Mouse (Mus musculus) heart, embryonic 12.5 days (tissue): ENCODE measurements at regions not wholly inside any gene's neighbourhood (a gene's known extent, or its start where the extent isn't known, plus 50 kb on each side); places are given as distances from the start of the nearest gene placed in this dataset.

Experiments used
- ATAC-seq: fragments of 200-750 bp; cut with Nextera tagmentation; 2 replicates; pipeline ENCODE4 v1.8.0; 2017; ENCODE audit warnings: moderate TSS enrichment, moderate library complexity; ENCODE audit not compliant: insufficient number of reproducible peaks, low FRiP score
- H3K27ac ChIP-seq: fragments of 300-500 bp; sonication (generic); 2 replicates; pipeline ENCODE4 v1.5.1; 2016; ENCODE audit warnings: mild to moderate bottlenecking, moderate library complexity; ENCODE audit not compliant: poor library complexity, severe bottlenecking
- H3K27me3 ChIP-seq: fragments of 300-500 bp; sonication (generic); replicated peaks from 2 replicates; pipeline ENCODE4 v1.6.1; 2016; ENCODE audit warnings: mild to moderate bottlenecking, moderate library complexity
- H3K36me3 ChIP-seq: fragments of 300-500 bp; sonication (generic); 2 replicates; pipeline ENCODE4 v1.6.1; 2016; ENCODE audit warnings: mild to moderate bottlenecking, moderate library complexity
- H3K4me1 ChIP-seq: fragments of 300-500 bp; sonication (generic); replicated peaks from 2 replicates; pipeline ENCODE4 v1.6.1; 2016; ENCODE audit warnings: mild to moderate bottlenecking
- H3K4me2 ChIP-seq: fragments of 300-500 bp; sonication (generic); 2 replicates; pipeline ENCODE4 v1.6.1; 2016; ENCODE audit warnings: mild to moderate bottlenecking, moderate library complexity
- H3K4me3 ChIP-seq: fragments of 300-500 bp; sonication (generic); 2 replicates; pipeline ENCODE4 v1.5.1; 2016; ENCODE audit warnings: mild to moderate bottlenecking
- H3K9ac ChIP-seq: fragments of 300-500 bp; sonication (generic); 2 replicates; pipeline ENCODE4 v1.6.1; 2016; ENCODE audit warnings: mild to moderate bottlenecking, moderate library complexity
- H3K9me3 ChIP-seq: fragments of 300-500 bp; sonication (generic); replicated peaks from 2 replicates; pipeline ENCODE4 v1.6.1; 2016; ENCODE audit warnings: mild to moderate bottlenecking, moderate library complexity
- WGBS: fragments of 180-500 bp; shearing (Covaris S2); methylation state at CpG from one replicate; pipeline ENCODE4 v1.1.7; 2016; 5-methylcytosine and 5-hydroxymethylcytosine counted together

DNA sequence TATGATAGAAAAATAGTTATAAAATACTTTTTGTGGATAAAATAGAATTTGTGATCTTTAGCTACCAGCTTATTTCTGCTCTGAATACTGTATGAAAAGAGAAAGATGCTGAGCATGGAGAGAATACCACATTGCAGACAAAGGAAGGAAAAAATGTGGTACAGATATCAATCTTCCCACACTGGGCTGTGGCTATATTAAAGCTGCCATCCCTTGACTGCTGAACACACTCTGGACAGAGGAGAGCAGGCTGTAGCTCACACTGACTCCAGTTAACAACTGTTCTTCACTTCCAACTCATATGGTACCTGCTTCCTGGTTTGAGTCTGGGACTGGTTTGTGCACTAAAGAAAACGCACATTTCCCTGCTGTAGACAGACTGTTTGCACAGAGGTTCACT, 76.7 kb upstream of the Try4 start:
- Histone ChIP-seq H3K4me1 (no peaks in the 10 kb centered on the region), H3K27me3 (no peaks in the 10 kb centered on the region), H3K4me2 (no peak overlapping the region), H3K4me3 (no peak overlapping the region), H3K9me3 (no peaks in the 10 kb centered on the region), H3K36me3 (no peaks in the 10 kb centered on the region), H3K27ac (no peak overlapping the region), H3K9ac (no peak overlapping the region)
- 60% methylated on average over 1 of the region's 1 CpGs for WGBS
- no peak for ATAC-seq

DNA sequence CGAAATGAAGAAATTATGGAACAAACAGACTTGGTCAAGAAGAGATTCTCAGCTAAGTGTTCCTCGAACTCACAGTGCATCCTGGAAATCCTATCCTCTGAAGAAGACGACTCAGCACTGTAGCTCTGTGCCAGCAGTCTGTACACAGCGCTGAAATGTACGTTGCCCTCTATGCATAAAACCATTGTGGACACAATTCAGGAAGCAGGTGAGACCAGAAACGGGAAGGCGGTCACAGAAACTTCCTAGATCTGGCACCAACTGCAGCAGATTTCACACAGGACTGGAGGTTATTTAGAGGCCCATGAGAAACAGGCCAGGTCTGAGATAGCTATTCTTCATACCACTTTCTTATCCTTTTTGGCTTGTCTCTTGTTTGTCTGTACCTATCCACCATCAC, 83.7 kb upstream of the Try4 start:
- no peaks in the 10 kb centered on the region for H3K36me3 ChIP-seq
- H3K4me1 ChIP-seq: no peaks in the 10 kb centered on the region
- WGBS: 79% methylated on average over 7 of the region's 7 CpGs
- no peak overlapping the region for H3K27ac ChIP-seq
- no peak overlapping the region for H3K4me3 ChIP-seq
- no peak overlapping the region for H3K9ac ChIP-seq
- no peak for ATAC-seq
- peaks cover 3% of the 10 kb centered on the region; the same call in 1 of the 2 replicates for H3K9me3 ChIP-seq
- H3K4me2 ChIP-seq: no peak overlapping the region
- no peaks in the 10 kb centered on the region for H3K27me3 ChIP-seq

DNA sequence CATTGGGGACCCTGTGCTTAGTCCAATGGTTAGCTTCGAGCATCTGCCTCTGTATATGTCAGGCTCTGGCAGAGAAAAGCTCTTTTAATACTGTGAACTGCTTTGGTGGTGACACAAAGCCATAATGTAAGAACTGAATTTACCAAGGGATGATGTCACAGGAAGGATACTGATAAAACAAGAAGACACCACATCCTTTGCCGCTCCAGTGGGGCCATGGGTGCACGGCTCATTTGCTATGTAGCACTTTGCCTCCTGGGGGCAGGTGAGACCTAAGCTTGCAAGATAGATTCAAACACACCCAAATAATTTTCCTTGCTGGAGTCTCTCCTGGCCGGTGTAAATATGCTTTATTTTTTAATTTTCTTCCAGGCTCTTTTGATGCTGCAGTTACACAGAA, 86.2 kb upstream of the Try4 start:
- H3K27me3 ChIP-seq: no peaks in the 10 kb centered on the region
- H3K9me3 ChIP-seq: peaks cover 3% of the 10 kb centered on the region; the same call in 1 of the 2 replicates
- WGBS: 74% methylated on average over 4 of the region's 4 CpGs
- no peaks in the 10 kb centered on the region for H3K36me3 ChIP-seq
- H3K4me1 ChIP-seq: no peaks in the 10 kb centered on the region
- H3K27ac ChIP-seq: no peak overlapping the region
- no peak overlapping the region for H3K9ac ChIP-seq
- H3K4me2 ChIP-seq: no peak overlapping the region
- no peak overlapping the region for H3K4me3 ChIP-seq
- ATAC-seq: no peak

DNA sequence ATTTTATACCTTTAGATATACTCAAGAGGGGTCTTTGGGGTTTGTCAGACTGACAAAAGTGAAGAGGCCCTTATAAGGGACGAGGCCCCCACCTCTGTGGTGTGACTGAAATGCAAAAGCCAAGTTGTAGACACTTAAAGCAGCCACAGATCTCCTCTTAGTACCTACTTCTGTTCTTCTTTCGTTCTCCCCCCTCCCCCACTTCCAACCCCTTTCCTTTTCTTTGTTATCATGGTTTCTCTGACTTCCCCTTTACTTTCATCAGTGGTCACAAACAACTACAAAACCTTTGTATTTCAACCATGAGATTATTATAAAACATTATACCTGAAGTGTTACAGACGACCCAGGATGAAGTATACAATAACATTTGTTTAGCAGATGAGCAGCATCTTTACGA, 96.2 kb upstream of the Try4 start:
- Histone ChIP-seq H3K27me3 (no peaks in the 10 kb centered on the region), H3K4me2 (no peak overlapping the region), H3K4me3 (no peak overlapping the region), H3K27ac (no peak overlapping the region), H3K4me1 (no peaks in the 10 kb centered on the region), H3K9me3 (no peaks in the 10 kb centered on the region; the same call in 1 of the 2 replicates), H3K36me3 (no peaks in the 10 kb centered on the region), H3K9ac (no peak overlapping the region)
- 64% methylated on average over 4 of the region's 4 CpGs for WGBS
- ATAC-seq: no peak

DNA sequence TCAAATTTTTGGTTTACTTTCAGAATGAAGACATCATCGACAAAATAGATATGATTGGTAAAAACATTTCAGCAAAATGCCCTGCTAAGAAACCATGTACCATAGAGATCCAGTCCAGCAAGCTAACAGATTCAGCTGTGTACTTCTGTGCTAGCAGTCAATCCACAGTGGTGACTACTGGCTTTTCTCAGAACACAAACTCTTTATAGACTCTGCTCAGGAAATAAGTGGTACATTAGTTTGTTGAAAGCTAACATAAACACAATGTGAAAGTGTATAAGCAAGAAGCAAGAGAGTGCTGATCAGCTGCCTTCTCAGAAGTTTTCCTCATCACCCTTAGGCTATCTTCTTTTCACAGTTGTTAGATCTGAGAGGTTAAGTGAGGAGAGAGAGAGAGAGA, 99.2 kb upstream of the Try4 start:
- WGBS: 71% methylated on average over 1 of the region's 1 CpGs
- H3K27me3 ChIP-seq: no peaks in the 10 kb centered on the region
- H3K4me3 ChIP-seq: no peak overlapping the region
- H3K4me2 ChIP-seq: no peak overlapping the region
- no peaks in the 10 kb centered on the region; the same call in 1 of the 2 replicates for H3K9me3 ChIP-seq
- H3K9ac ChIP-seq: no peak overlapping the region
- no peak for ATAC-seq
- H3K36me3 ChIP-seq: no peaks in the 10 kb centered on the region
- H3K27ac ChIP-seq: no peak overlapping the region
- no peaks in the 10 kb centered on the region for H3K4me1 ChIP-seq

GRCm38 (mm10) chr6:41202302-41202701, 99.8 kb upstream of the Try4 start:
- Histone ChIP-seq H3K4me1 (no peaks in the 10 kb centered on the region), H3K9ac (no peak overlapping the region), H3K36me3 (no peaks in the 10 kb centered on the region), H3K4me3 (no peak overlapping the region), H3K27ac (no peak overlapping the region), H3K9me3 (no peaks in the 10 kb centered on the region; the same call in 1 of the 2 replicates), H3K4me2 (no peak overlapping the region), H3K27me3 (no peaks in the 10 kb centered on the region)
- 68% methylated on average over 2 of the region's 2 CpGs for WGBS
- ATAC-seq: no peak

- Histone ChIP-seq H3K27ac (no peak overlapping the region), H3K9ac (no peak overlapping the region), H3K4me3 (no peak overlapping the region), H3K4me2 (no peak overlapping the region), H3K9me3 (no peaks in the 10 kb centered on the region), H3K4me1 (no peaks in the 10 kb centered on the region), H3K36me3 (no peaks in the 10 kb centered on the region), H3K27me3 (no peaks in the 10 kb centered on the region)
- no peak for ATAC-seq
- WGBS: 30% methylated on average over 1 of the region's 1 CpGs
Measured at GRCm38 (mm10) chr6:41194464-41194863, 107.6 kb upstream of the Try4 start.

GRCm38 (mm10) chr6:41191734-41192326, 110.2 kb upstream of the Try4 start:
- H3K9ac ChIP-seq: no peak overlapping the region
- H3K27ac ChIP-seq: no peak overlapping the region
- WGBS: 74% methylated on average over 1 of the region's 1 CpGs
- no peaks in the 10 kb centered on the region for H3K9me3 ChIP-seq
- H3K4me1 ChIP-seq: no peaks in the 10 kb centered on the region
- ATAC-seq: no peak
- H3K4me2 ChIP-seq: no peak overlapping the region
- H3K4me3 ChIP-seq: no peak overlapping the region
- no peaks in the 10 kb centered on the region for H3K27me3 ChIP-seq
- H3K36me3 ChIP-seq: no peaks in the 10 kb centered on the region

- H3K27me3 ChIP-seq: no peaks in the 10 kb centered on the region
- ATAC-seq: no peak
Measured at GRCm38 (mm10) chr6:41188910-41189309, 113.2 kb upstream of the Try4 start.

DNA sequence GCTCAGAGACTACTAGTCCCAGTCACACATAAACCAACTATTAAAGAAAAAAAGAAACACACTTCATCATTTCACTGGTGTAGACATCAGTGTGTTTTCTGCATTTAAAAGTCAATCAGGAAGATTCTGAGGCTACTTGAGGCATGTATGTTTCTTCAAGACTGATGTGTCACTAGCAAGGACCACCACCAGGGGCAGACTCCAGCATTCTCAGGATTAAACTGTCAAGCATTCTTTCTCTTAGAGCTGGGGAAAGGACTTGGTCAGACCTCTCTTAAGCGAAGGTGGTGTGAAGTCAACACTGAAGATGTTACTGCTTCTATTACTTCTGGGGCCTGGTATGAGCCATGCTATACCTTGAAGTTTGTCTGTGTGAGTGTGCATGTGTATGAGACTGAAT, 114.1 kb upstream of the Try4 start:
- Histone ChIP-seq H3K4me1 (no peaks in the 10 kb centered on the region), H3K9me3 (no peaks in the 10 kb centered on the region), H3K4me3 (no peak overlapping the region), H3K9ac (no peak overlapping the region), H3K27ac (no peak overlapping the region), H3K27me3 (no peaks in the 10 kb centered on the region), H3K4me2 (no peak overlapping the region), H3K36me3 (no peaks in the 10 kb centered on the region)
- 66% methylated on average over 1 of the region's 1 CpGs for WGBS
- no peak for ATAC-seq

More at GRCm38 (mm10) chr6:41188910-41189309, 113.2 kb upstream of the Try4 start:
- H3K4me2 ChIP-seq: no peak overlapping the region
- H3K4me1 ChIP-seq: no peaks in the 10 kb centered on the region
- no peaks in the 10 kb centered on the region for H3K36me3 ChIP-seq
- no peak overlapping the region for H3K4me3 ChIP-seq
- WGBS: 64% methylated on average over 2 of the region's 2 CpGs
- H3K9me3 ChIP-seq: no peaks in the 10 kb centered on the region
- no peak overlapping the region for H3K9ac ChIP-seq
- H3K27ac ChIP-seq: no peak overlapping the region

- Histone ChIP-seq H3K4me3 (no peak overlapping the region), H3K9me3 (no peaks in the 10 kb centered on the region), H3K36me3 (no peaks in the 10 kb centered on the region), H3K9ac (no peak overlapping the region), H3K4me1 (no peaks in the 10 kb centered on the region), H3K4me2 (no peak overlapping the region), H3K27me3 (no peaks in the 10 kb centered on the region), H3K27ac (no peak overlapping the region)
- WGBS: 85% methylated on average over 7 of the region's 7 CpGs
- ATAC-seq: no peak
Measured at GRCm38 (mm10) chr6:41178896-41179295, 123.2 kb upstream of the Try4 start.

DNA sequence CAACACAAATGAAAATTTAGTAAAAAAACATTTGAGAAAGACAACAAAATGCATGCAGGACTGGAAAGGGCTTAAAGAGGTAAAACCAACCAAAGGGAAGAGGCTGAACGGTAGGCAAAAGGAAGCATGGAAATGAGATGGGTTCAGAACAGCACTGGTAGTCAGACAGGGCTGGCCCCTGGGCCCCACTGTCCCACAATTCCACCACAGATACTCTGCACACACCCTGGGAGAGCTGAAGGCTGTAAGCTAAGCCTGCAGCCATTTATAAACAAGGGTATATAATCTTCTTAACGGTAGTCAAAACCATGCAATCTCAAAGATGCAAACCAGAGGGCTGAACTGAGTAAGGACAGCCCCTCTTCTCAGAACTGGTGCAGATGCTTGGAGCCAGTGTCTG, 124.0 kb upstream of the Try4 start:
- no peak for ATAC-seq
- Histone ChIP-seq H3K4me2 (no peak overlapping the region), H3K4me1 (no peaks in the 10 kb centered on the region), H3K27me3 (no peaks in the 10 kb centered on the region), H3K9ac (no peak overlapping the region), H3K9me3 (no peaks in the 10 kb centered on the region), H3K4me3 (no peak overlapping the region), H3K36me3 (no peaks in the 10 kb centered on the region), H3K27ac (no peak overlapping the region)
- 82% methylated on average over 2 of the region's 2 CpGs for WGBS
